Mouse (Mus musculus) left cerebral cortex, adult 18-20 months (tissue): ENCODE measurements around the gene Cd48. TPM values are rescaled to one million over a fixed set of nuclear protein-coding genes. Genes with fewer than 3 reads are reported as not detected.
"Not testable (repeated sequence)": the region's sequence is repeated elsewhere in the genome, so short reads cannot be mapped to it uniquely, and the experiment has no call there.

Experiments
- DNase-seq, 2 experiments: peaks; one replicate each; pipeline ENCODE4 v3.0.0; 2021 to 2022; ENCODE audit warnings: low spot score in 2 of 2, mixed read lengths in 1 of 2
- long read RNA-seq, 2 experiments: library from polyadenylated mRNA; stranded (forward); transcript quantifications; one replicate each; pipeline ENCODE4 v2.0.0; 2021
- total RNA-seq, 2 experiments: library from RNA; stranded (reverse); gene quantifications; 2 replicates each; pipeline ENCODE4 v1.2.3; 2021

The Cd48 gene
- under 1 TPM; 0.51 to 0.77 TPM for total RNA-seq
- long read RNA-seq, experiment 1: 0 reads
- long read RNA-seq, experiment 2, partial matches to known transcripts: 0 of 2 reads
- long read RNA-seq, experiment 2, other reads (novel, unspliced or antisense): 0 of 2 reads

- no peak for DNase-seq
Measured at GRCm38 (mm10) chr1:171681531-171682299, at the start of gene Cd48. Gene Cd48, plus strand, starts transcription at chr1:171682009.

GRCm38 (mm10) chr1:171635696-171636095 lies 46.1 kb upstream of the Cd48 start:
- no peak for DNase-seq

GRCm38 (mm10) chr1:171637101-171637500 lies 44.7 kb upstream of the Cd48 start:
- no peak for DNase-seq

GRCm38 (mm10) chr1:171638686-171639085 lies 43.1 kb upstream of the Cd48 start:
- DNase-seq: no peak

- DNase-seq: no peak
Measured at GRCm38 (mm10) chr1:171640796-171641195, 41.0 kb upstream of the Cd48 start.

- DNase-seq: no peak
Measured at GRCm38 (mm10) chr1:171643612-171644011, 38.2 kb upstream of the Cd48 start.

- DNase-seq: no peak
Measured at GRCm38 (mm10) chr1:171646429-171646940, 35.3 kb upstream of the Cd48 start.

GRCm38 (mm10) chr1:171647716-171648115 lies 34.1 kb upstream of the Cd48 start:
- DNase-seq: no peak

- no peak for DNase-seq
Measured at GRCm38 (mm10) chr1:171648840-171649239, 33.0 kb upstream of the Cd48 start.

- no peak for DNase-seq
Measured at GRCm38 (mm10) chr1:171652734-171653133, 29.1 kb upstream of the Cd48 start, which contains the start of gene Slamf7. Gene Slamf7, minus strand, starts transcription at chr1:171653035.

GRCm38 (mm10) chr1:171658561-171658991 lies 23.2 kb upstream of the Cd48 start:
- DNase-seq: peak; percentile 16 to 43

GRCm38 (mm10) chr1:171660423-171660822 lies 21.4 kb upstream of the Cd48 start:
- DNase-seq: no peak

GRCm38 (mm10) chr1:171661482-171661881 lies 20.3 kb upstream of the Cd48 start:
- DNase-seq: no peak

- no peak for DNase-seq
Measured at GRCm38 (mm10) chr1:171663757-171664156, 18.1 kb upstream of the Cd48 start.

- peak; percentile 38 to 46 for DNase-seq
Measured at GRCm38 (mm10) chr1:171666350-171666749, 15.5 kb upstream of the Cd48 start.

GRCm38 (mm10) chr1:171667160-171667559 lies 14.6 kb upstream of the Cd48 start:
- DNase-seq: no peak

- not testable (repeated sequence) for DNase-seq
Measured at GRCm38 (mm10) chr1:171672451-171672850, 9.4 kb upstream of the Cd48 start.

GRCm38 (mm10) chr1:171672854-171673475 lies 8.8 kb upstream of the Cd48 start:
- peak; percentile 25 to 50 for DNase-seq

GRCm38 (mm10) chr1:171674467-171674866 lies 7.3 kb upstream of the Cd48 start:
- no peak for DNase-seq

- no peak for DNase-seq
Measured at GRCm38 (mm10) chr1:171677721-171678120, 4.1 kb upstream of the Cd48 start.

- no peak for DNase-seq
Measured at GRCm38 (mm10) chr1:171681009-171681408, 800 bp upstream of the Cd48 start.

- DNase-seq: no peak
Measured at GRCm38 (mm10) chr1:171684923-171685322, 3.1 kb downstream of the Cd48 start.
